Mouse (Mus musculus) neural tube, embryonic 11.5 days (tissue): ENCODE results near the gene Olfr798. TPM values are rescaled to one million over a fixed set of nuclear protein-coding genes. Genes with fewer than 3 reads are reported as not detected.

Source experiments
- microRNA-seq: library from miRNA; unstranded; fragments of <30 nt; microRNA quantifications from one replicate; pipeline ENCODE4, GENCODE M21; 2016
- polyA plus RNA-seq: library from polyadenylated mRNA; unstranded; fragments of >200 nt; fragmentation: Nextera tagmentation; extraction: Ambion mirVana; gene quantifications from 2 replicates; pipeline ENCODE4 v1.2.1, GENCODE M21; 2014

The Olfr798 gene
- polyA plus RNA-seq, 1 experiment from 2014 or later: not detected

Small RNA genes lying within 50 kb of the gene (microRNA-seq; reads per million reads assigned to microRNA genes)
- gene Gm23252: not detected

Other genes starting within 250 kb of the Olfr798 start
- gene Olfr784, start 243.9 kb downstream of the Olfr798 start, polyA plus RNA-seq: 0.15 TPM in 1 of 2 replicates, not detected in the other
- not detected in 2 replicates for gene Olfr785, start 222.5 kb downstream of the Olfr798 start, polyA plus RNA-seq
- gene Olfr786, start 200.6 kb downstream of the Olfr798 start, polyA plus RNA-seq: not detected in 2 replicates
- not detected in 2 replicates for gene Olfr787, start 166.1 kb downstream of the Olfr798 start, polyA plus RNA-seq
- gene Olfr788, start 156.9 kb downstream of the Olfr798 start, polyA plus RNA-seq: not detected in 2 replicates
- not detected in 2 replicates for gene Olfr789, start 143.2 kb downstream of the Olfr798 start, polyA plus RNA-seq
- gene Olfr790, start 129.4 kb downstream of the Olfr798 start, polyA plus RNA-seq: not detected in 2 replicates
- not detected in 2 replicates for gene Olfr791, start 106.1 kb downstream of the Olfr798 start, polyA plus RNA-seq
- not detected in 2 replicates for gene Olfr792, start 88.8 kb downstream of the Olfr798 start, polyA plus RNA-seq
- not detected in 2 replicates for gene Olfr794, start 60.3 kb downstream of the Olfr798 start, polyA plus RNA-seq
- gene Olfr796, start 15.4 kb downstream of the Olfr798 start, polyA plus RNA-seq: 0.07 TPM in 1 of 2 replicates, not detected in the other
- not detected in 2 replicates for gene Olfr799, start 9.6 kb upstream of the Olfr798 start, polyA plus RNA-seq
- not detected in 2 replicates for gene Olfr800, start 29.8 kb upstream of the Olfr798 start, polyA plus RNA-seq
- not detected in 2 replicates for gene Olfr801, start 45.9 kb upstream of the Olfr798 start, polyA plus RNA-seq
- gene Olfr802, start 60.2 kb upstream of the Olfr798 start, polyA plus RNA-seq: not detected in 2 replicates
- gene Olfr803, start 66.4 kb upstream of the Olfr798 start, polyA plus RNA-seq: not detected in 2 replicates
- gene Olfr804, start 75.3 kb upstream of the Olfr798 start, polyA plus RNA-seq: not detected in 2 replicates
- not detected in 2 replicates for gene Olfr805, start 101.4 kb upstream of the Olfr798 start, polyA plus RNA-seq
- not detected in 2 replicates for gene Olfr806, start 114.0 kb upstream of the Olfr798 start, polyA plus RNA-seq
- not detected in 2 replicates for gene Olfr807, start 129.9 kb upstream of the Olfr798 start, polyA plus RNA-seq
- not detected in 2 replicates for gene Olfr808, start 137.5 kb upstream of the Olfr798 start, polyA plus RNA-seq
- not detected in 2 replicates for gene Olfr809, start 146.7 kb upstream of the Olfr798 start, polyA plus RNA-seq
- not detected in 2 replicates for gene Olfr810, start 167.0 kb upstream of the Olfr798 start, polyA plus RNA-seq
- gene Olfr811, start 176.5 kb upstream of the Olfr798 start, polyA plus RNA-seq: not detected in 2 replicates
- not detected in 2 replicates for gene Olfr812, start 218.2 kb upstream of the Olfr798 start, polyA plus RNA-seq
- not detected in 2 replicates for gene Olfr813, start 227.4 kb upstream of the Olfr798 start, polyA plus RNA-seq